Mouse (Mus musculus) T-helper 2 cell (primary cell): ENCODE measurements at regions not wholly inside any gene's neighbourhood (a gene's known extent, or its start where the extent isn't known, plus 50 kb on each side); places are given as distances from the start of the nearest gene placed in this dataset.

ENCODE experiments used
- in situ Hi-C: fragments of 300-600 bp; cut with MboI, MseI; formaldehyde crosslinking; loops from one replicate; pipeline ENCODE4 v1.15.1; 2025; ENCODE audit warnings: high pct_unique_total_duplicates

GRCm38 (mm10) chr13:106738011-106738410 is 198.7 kb downstream of the Ipo11 start:
- in situ Hi-C loops, result no loop called here

DNA sequence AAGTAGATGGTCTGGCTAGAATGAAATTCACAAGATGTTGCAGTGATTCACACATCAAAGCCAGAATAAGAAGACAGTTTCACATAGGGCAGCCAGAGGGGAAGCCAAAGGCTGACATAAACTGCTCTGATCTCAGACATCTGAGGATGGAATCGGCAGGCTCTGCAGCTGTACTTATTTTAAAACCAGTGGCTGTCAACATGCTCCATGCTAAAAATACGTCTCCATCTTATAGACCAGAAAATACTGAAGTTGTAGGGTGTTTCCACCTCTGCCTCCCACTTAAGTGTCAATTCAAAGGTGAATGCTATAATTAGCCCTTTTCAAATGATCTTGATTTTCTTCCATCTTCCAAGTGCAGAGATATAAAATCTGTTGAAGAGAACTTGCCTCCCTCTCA is 202.4 kb downstream of the Ipo11 start:
- in situ Hi-C loops, result no loop called here

GRCm38 (mm10) chr13:106732906-106733305 is 203.9 kb downstream of the Ipo11 start:
- in situ Hi-C loops, result no loop called here

DNA sequence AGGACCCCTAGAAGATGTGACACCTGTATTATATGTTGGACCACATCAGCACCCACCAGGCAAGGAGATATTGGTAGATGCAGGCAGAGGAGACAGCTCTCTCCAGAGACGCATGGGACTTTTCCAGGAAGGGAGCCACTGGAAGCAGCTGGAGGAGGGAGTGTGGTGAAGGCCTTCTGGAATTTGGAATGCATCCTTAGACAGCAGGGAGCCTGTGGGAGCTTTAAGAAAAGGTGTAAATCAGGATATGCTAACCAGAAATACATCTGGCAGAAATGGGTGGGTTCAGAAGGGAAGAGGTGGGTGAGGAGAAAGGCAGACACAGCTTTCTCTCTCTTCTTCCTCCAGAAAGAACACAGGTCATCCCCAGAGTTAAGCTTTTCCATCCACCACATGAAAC is 213.4 kb downstream of the Ipo11 start:
- in situ Hi-C loops, result loop anchor here (25.0 kb wide), 1 partner anchor 1286 kb away; the partner anchor contains the start of gene Htr1a

- in situ Hi-C loops, result loop anchor here (25.0 kb wide), 1 partner anchor 1284 kb away; the partner anchor contains the start of gene Htr1a
Observed at GRCm38 (mm10) chr13:106721167-106721566, 215.6 kb downstream of the Ipo11 start.

GRCm38 (mm10) chr13:106715771-106716170 is 221.0 kb downstream of the Ipo11 start:
- in situ Hi-C loops, result loop anchor here (25.0 kb wide), 1 partner anchor 1278 kb away; the partner anchor contains the start of gene Htr1a

- in situ Hi-C loops, result loop anchor here (25.0 kb wide), 1 partner anchor 1278 kb away; the partner anchor contains the start of gene Htr1a
Observed at GRCm38 (mm10) chr13:106715234-106715633, 221.5 kb downstream of the Ipo11 start.

- in situ Hi-C loops, result loop anchor here (25.0 kb wide), 1 partner anchor 1273 kb away; the partner anchor contains the start of gene Htr1a
Observed at GRCm38 (mm10) chr13:106710580-106710979, 226.2 kb downstream of the Ipo11 start.

DNA sequence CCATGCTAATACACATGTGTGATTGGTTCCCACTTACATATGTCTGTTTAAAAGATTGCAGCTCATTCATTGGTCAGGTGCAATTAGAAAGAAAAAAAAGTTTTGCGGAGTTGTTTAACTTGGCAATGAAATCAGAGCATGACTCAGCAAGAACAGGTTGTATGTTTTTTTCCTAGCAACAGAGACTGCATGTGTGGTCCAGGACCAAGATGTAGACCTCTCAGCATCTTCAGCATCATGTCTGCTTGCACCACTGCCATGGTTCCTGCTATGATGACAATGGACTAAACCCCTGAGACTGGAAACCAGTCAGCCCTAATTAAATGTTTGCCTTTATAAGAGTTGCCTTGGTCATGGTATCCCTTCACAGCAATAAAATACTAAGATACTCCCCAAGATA is 236.4 kb downstream of the Ipo11 start:
- in situ Hi-C loops, result loop anchor here (25.0 kb wide), 1 partner anchor 1263 kb away; the partner anchor contains the start of gene Htr1a

DNA sequence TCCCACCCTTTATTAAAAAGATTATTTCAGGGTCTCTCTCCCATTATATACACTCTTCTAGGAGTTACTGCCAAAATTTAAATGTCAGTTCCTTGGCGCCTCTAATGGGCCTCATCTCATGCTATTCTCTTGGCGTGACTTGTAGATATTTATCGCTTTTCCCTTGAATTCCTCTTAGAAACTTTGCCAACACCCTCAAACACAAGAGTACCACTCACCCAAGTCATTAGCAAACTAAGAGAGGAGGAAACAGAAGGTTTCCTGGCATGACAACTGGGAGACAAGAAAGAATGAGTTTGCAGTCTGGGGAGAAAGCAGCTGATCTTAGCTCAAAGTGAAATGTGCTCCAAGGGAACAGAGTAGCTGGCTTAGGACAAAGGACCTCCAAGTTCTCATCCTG is 236.8 kb downstream of the Ipo11 start:
- in situ Hi-C loops, result loop anchor here (25.0 kb wide), 2 partner anchors 1263 to 1738 kb away; partner anchors contain the start of gene Htr1a

DNA sequence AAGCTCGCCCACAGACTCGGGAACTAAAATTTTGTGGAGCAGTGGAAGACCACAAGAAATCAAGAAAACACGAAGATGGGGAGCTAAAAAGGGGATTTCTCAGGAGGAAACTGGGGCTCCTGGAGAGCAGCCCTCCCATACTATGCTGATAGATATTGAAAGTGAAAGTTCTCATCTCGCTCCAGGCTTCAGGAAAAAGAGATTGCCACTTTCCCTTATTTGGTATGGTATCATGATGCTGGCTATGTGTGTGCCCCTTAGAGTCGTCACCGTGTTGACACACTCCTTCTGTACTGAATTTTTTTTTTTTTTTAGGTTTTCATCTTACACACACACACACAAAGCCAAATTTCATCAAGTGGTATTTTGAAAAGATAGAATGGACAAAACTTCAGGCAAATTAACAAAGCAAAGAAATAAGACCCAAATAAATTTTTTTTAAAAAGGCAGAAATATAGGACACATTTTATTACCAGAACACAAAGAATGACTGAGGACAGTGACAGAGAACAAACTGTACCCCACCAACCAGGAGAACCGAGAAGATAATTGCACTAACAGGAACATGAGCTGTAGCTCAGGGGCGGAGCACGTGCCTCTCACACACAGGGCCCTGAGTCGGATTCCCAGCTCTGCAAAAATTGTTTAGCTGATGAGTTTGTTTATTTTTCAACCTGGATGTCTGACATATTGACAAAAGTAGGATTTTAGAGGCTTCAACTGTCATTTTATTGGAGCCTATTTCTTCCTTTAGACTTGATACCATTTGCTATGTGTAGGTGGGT is 244.8 kb downstream of the Ipo11 start:
- in situ Hi-C loops, result loop anchor here (25.0 kb wide), 1 partner anchor 1730 kb away; no protein-coding TSS in a partner anchor

GRCm38 (mm10) chr13:106690125-106690524 is 246.6 kb downstream of the Ipo11 start:
- in situ Hi-C loops, result loop anchor here (25.0 kb wide), 1 partner anchor 1728 kb away; no protein-coding TSS in a partner anchor

- in situ Hi-C loops, result loop anchor here (25.0 kb wide), 1 partner anchor 1727 kb away; no protein-coding TSS in a partner anchor
Observed at GRCm38 (mm10) chr13:106689618-106690017, 247.1 kb downstream of the Ipo11 start.

DNA sequence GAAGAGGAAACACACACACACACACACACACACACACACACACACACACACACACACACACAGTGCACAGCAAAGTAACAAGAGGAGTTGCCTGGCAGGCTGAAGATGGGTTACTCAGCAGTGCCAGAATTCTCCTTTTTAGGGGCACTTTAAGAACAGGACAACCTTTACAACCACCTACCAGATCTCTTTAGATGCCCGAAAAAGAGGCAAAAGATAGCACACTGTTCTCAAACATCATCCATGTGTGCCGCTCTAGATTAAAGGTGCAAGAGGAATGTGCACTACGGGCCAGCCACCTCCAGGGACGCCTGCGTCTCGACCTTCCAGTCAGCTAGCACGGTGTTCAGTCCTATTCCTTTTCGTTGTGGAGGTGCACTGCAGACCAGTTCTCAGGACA is 247.7 kb downstream of the Ipo11 start:
- in situ Hi-C loops, result loop anchor here (25.0 kb wide), 1 partner anchor 1727 kb away; no protein-coding TSS in a partner anchor

DNA sequence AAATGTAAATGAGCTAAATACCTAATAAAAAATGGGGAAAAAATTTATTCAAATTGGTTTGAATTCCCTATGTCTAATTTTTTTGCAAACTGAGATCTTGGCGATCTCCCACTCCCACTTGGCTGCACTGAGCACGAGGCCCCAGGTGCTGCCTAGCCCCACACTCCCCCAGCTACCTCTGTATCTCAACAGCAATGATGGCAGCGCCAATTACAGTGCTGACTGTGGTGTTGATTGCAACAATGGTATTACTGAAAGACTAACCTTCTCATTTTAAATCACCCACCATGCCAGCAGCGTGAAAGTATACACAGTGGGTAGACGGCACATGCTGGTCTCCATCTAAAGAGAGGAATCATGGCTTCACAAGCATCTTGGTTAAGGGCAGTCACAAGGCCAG is 267.1 kb downstream of the Ipo11 start:
- in situ Hi-C loops, result no loop called here

GRCm38 (mm10) chr13:106662195-106662594 is 274.6 kb downstream of the Ipo11 start:
- in situ Hi-C loops, result no loop called here

DNA sequence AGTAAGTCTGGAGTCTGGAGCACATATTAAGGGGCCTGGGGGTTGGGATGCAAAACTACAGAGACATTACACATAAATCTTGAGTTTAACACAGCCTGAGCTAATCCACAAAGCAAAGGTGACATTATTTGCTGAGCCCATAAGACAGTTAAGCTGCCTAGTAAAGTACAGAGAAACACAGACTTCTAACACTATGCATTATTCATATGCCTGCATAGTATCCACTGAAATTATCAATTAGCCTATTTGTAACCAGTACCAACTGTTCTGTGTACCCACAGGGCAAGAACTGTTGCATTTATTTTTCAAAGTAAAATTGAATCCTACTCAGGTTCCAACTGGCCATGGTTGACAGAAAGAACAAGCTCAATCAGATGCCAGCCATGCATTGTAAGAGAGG is 287.4 kb downstream of the Ipo11 start:
- in situ Hi-C loops, result no loop called here

DNA sequence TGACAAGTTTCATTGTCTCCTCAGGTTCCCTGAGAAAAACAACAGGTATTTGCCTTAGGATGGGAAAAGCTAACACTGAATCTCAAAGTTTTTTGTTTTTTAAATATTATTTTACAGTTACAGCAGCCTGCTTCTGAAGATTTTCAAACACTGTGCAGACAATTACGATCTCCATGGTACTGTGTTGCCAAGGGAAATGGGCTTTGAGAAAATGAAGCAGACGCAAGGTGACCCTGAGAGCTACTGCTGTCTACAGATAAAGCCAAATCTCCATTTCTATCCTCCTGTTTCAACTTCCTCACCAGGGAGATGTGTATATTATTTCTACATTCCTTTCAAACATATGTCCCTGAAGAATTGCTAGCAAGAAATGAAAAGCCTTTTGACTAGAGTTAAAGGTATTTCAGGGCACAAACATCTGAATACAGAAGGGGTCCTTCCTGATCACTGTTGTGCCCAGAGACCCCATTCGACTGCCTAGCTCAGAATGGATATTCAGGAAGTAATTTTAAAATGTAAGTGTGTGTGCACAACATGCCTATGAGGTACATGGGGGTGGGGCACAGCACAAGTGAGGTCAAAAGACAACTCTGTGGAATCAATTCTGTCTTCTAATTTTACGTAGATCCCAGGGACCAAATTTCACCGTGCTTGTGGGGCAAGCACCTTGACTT is 293.3 kb downstream of the Ipo11 start:
- in situ Hi-C loops, result no loop called here

DNA sequence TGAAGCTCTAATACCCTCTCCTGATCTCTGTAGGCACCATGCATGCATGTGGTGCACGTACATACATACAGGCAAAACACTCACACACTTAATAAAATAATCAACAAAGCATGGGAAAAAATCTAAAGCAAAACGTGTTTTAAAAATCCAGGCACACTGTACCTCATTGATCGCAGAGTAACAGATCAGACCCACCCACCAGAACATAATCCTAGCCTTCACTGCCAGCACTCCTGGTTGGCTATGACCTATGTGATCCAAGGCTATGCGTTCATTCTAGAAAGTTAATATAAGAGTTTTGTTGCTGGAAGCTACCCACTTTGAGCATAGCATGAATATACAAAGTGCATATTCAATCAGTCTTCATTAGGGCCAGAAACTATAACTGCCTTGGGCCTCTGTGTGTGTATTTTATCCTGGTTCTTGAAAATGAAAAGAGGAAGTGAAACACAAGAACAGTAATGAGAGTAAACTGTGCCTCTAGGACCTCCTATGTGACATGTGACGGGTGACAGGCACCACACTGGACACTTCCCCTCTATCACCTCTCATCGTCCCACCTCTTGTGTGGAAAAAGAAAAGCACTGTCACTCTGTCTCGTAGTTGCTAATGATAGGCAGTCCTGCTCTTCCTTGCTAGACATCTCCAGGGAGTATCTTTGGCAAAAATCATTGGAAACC is 297.9 kb downstream of the Ipo11 start:
- in situ Hi-C loops, result no loop called here

- in situ Hi-C loops, result no loop called here
Observed at GRCm38 (mm10) chr13:106591729-106592128, 345.0 kb downstream of the Ipo11 start.

- in situ Hi-C loops, result no loop called here
Observed at GRCm38 (mm10) chr13:106567658-106568359, 368.9 kb downstream of the Ipo11 start.
